Mouse (Mus musculus) small intestine, adult 2 months (tissue): Measurements from ENCODE around the gene Cacna1d. TPM values are rescaled to one million over a fixed set of nuclear protein-coding genes. Genes with fewer than 3 reads are reported as not detected.

Experiments
- H3K27ac ChIP-seq: fragments of 200-500 bp; 2 replicates; pipeline ENCODE4 v1.5.1; 2012; ENCODE audit warnings: low read depth, low read length, control low read depth, inconsistent platforms; ENCODE audit not compliant: insufficient read depth
- H3K27me3 ChIP-seq: fragments of 200-500 bp; 2 replicates; pipeline ENCODE4 v1.6.1; 2012; ENCODE audit warnings: mild to moderate bottlenecking, moderate library complexity, low read length, inconsistent platforms; ENCODE audit not compliant: control insufficient read depth, insufficient read depth
- H3K36me3 ChIP-seq: fragments of 200-500 bp; 2 replicates; pipeline ENCODE4 v1.6.1; 2012; ENCODE audit warnings: mild to moderate bottlenecking, low read length, control low read depth, inconsistent platforms; ENCODE audit not compliant: control insufficient read depth, insufficient read depth
- H3K4me1 ChIP-seq: fragments of 200-500 bp; 2 replicates; pipeline ENCODE4 v1.6.1; 2012; ENCODE audit warnings: low read length, inconsistent platforms, mixed read lengths; ENCODE audit not compliant: control insufficient read depth, insufficient read depth, insufficient read length
- H3K4me3 ChIP-seq: fragments of 200-500 bp; 2 replicates; pipeline ENCODE4 v1.5.1; 2012; ENCODE audit warnings: low read depth, mild to moderate bottlenecking, control low read depth, inconsistent platforms, low read length, moderate library complexity
- CTCF ChIP-seq: fragments of 200-500 bp; IDR thresholded peaks from 2 replicates; pipeline ENCODE4 v1.5.1; 2012; ENCODE audit warnings: low read depth, mild to moderate bottlenecking, control low read depth, inconsistent platforms, low read length, moderate library complexity, mixed read lengths; ENCODE audit not compliant: insufficient replicate concordance, insufficient read length; ENCODE audit errors: extremely low read depth
- POLR2A ChIP-seq: fragments of 200-500 bp; IDR thresholded peaks from 2 replicates; pipeline ENCODE4 v1.6.1; 2012; ENCODE audit warnings: low read depth, mild to moderate bottlenecking, control low read depth, inconsistent platforms, low read length, moderate library complexity
- WGBS: fragments of 180-500 bp; shearing (Covaris S2); methylation state at CpG from one replicate; pipeline ENCODE4 v1.1.7; 2018; 5-methylcytosine and 5-hydroxymethylcytosine counted together
- polyA plus RNA-seq: library from polyadenylated mRNA; depleted of rRNA; stranded (reverse); fragments of >200 nt; gene quantifications from 2 replicates; pipeline ENCODE4 v1.2.3, GENCODE M21; 2012

Cacna1d gene
- polyA plus RNA-seq, 1 experiment: 2.3 TPM

- 71% methylated on average over 6 of the region's 6 CpGs for WGBS
- no peaks in the 10 kb centered on the region for H3K27me3 ChIP-seq
- H3K4me1 ChIP-seq: no peaks in the 10 kb centered on the region
- H3K4me3 ChIP-seq: no peak overlapping the region
- H3K27ac ChIP-seq: no peak overlapping the region
- no peaks in the 10 kb centered on the region for H3K36me3 ChIP-seq
- TF ChIP-seq CTCF (no peak), POLR2A (no peak)
Observed at GRCm38 (mm10) chr14:30419046-30419445, 72.2 kb downstream of the Cacna1d start.

GRCm38 (mm10) chr14:30415830-30416229 is 75.4 kb downstream of the Cacna1d start:
- H3K27me3 ChIP-seq: no peaks in the 10 kb centered on the region
- WGBS: 86% methylated on average over 5 of the region's 5 CpGs
- H3K27ac ChIP-seq: no peak overlapping the region
- no peaks in the 10 kb centered on the region for H3K36me3 ChIP-seq
- no peak overlapping the region for H3K4me3 ChIP-seq
- TF ChIP-seq CTCF (no peak), POLR2A (no peak)
- no peaks in the 10 kb centered on the region for H3K4me1 ChIP-seq

GRCm38 (mm10) chr14:30414131-30414530 is 77.1 kb downstream of the Cacna1d start:
- 66% methylated on average over 2 of the region's 2 CpGs for WGBS
- no peak overlapping the region for H3K4me3 ChIP-seq
- no peaks in the 10 kb centered on the region for H3K4me1 ChIP-seq
- no peak overlapping the region for H3K27ac ChIP-seq
- TF ChIP-seq POLR2A (no peak), CTCF (no peak)
- H3K36me3 ChIP-seq: no peaks in the 10 kb centered on the region
- H3K27me3 ChIP-seq: no peaks in the 10 kb centered on the region

GRCm38 (mm10) chr14:30409331-30409730 is 81.9 kb downstream of the Cacna1d start:
- no peak overlapping the region for H3K27ac ChIP-seq
- no peaks in the 10 kb centered on the region for H3K36me3 ChIP-seq
- no peak overlapping the region for H3K4me3 ChIP-seq
- TF ChIP-seq CTCF (no peak), POLR2A (no peak)
- H3K4me1 ChIP-seq: peaks cover 10% of the 10 kb centered on the region; the same call in 1 of the 2 replicates
- no peaks in the 10 kb centered on the region for H3K27me3 ChIP-seq
- 76% methylated on average over 4 of the region's 4 CpGs for WGBS

GRCm38 (mm10) chr14:30405456-30406225 is 85.6 kb downstream of the Cacna1d start:
- no peaks in the 10 kb centered on the region for H3K36me3 ChIP-seq
- no peak for TF ChIP-seq POLR2A
- no peak for TF ChIP-seq CTCF
- H3K4me3 ChIP-seq: no peak overlapping the region; the same call in 1 of the 2 replicates
- peaks cover 10% of the 10 kb centered on the region; the same call in 1 of the 2 replicates for H3K4me1 ChIP-seq
- no peaks in the 10 kb centered on the region for H3K27me3 ChIP-seq
- H3K27ac ChIP-seq: peak overlapping the region; percentile 93
- 16% methylated on average over 8 of the region's 8 CpGs for whole genome bisulfite sequencing

- no peaks in the 10 kb centered on the region for H3K4me1 ChIP-seq
- no peaks in the 10 kb centered on the region; the same call in 1 of the 2 replicates for H3K27me3 ChIP-seq
- no peak overlapping the region for H3K27ac ChIP-seq
- TF ChIP-seq POLR2A (no peak), CTCF (no peak)
- no peaks in the 10 kb centered on the region for H3K36me3 ChIP-seq
- 65% methylated on average over 1 of the region's 1 CpGs for WGBS
- no peak overlapping the region for H3K4me3 ChIP-seq
Observed at GRCm38 (mm10) chr14:30378306-30378705, 112.9 kb downstream of the Cacna1d start.

GRCm38 (mm10) chr14:30372878-30373277 is 118.4 kb downstream of the Cacna1d start:
- no peaks in the 10 kb centered on the region; the same call in 1 of the 2 replicates for H3K27me3 ChIP-seq
- no peak overlapping the region for H3K4me3 ChIP-seq
- H3K36me3 ChIP-seq: no peaks in the 10 kb centered on the region
- H3K27ac ChIP-seq: no peak overlapping the region
- WGBS: 23% methylated on average over 1 of the region's 1 CpGs
- no peaks in the 10 kb centered on the region for H3K4me1 ChIP-seq
- no peak for TF ChIP-seq CTCF
